In the genomic region with DNA sequence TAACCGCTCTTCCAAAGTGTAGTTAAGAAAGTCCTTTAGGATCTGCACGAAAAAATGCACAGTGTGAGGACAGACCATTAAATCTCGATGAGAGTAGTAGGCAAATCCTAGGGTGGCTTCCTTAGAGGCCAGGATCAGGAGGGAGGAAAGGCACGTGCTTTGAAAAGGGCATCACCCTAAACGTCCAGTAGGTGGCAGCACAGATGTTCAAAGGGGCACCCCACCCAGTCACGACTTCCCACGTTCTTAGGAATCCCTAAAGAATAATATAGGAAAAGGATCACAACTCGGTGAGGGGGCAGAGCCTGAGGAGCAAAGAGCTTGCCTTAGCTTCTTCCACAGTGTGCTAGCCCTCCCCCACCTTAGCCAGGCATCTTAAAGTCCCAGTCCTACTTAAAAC, we compare ENCODE assay signal across 8 mouse cellular contexts. TPM values are rescaled to one million over a fixed set of nuclear protein-coding genes. Genes with fewer than 3 reads are reported as not detected.
DNase-seq lines count a peak whose midpoint lies in the region; ATAC-seq lines count a peak whose summit lies in the region.

No protein-coding gene starts in this region.

- H3K36me3 ChIP-seq in embryonic facial prominence, embryonic 10.5 days (replicated peaks), result no peaks in the 10 kb centered on the region
- peaks cover 21% of the 10 kb centered on the region; the same call in 1 of the 2 replicates for H3K36me3 ChIP-seq in limb, embryonic 12.5 days
- peaks cover 7% of the 10 kb centered on the region for H3K36me3 ChIP-seq in midbrain, embryonic 14.5 days (ENCODE audit: control insufficient read depth, insufficient read depth, low read length)

- peak; percentile 22; the same call in 1 of the 2 replicates for ATAC-seq in limb, embryonic 12.5 days (ENCODE audit: insufficient number of reproducible peaks, insufficient read depth, low FRiP score, low TSS enrichment, low read depth)
- ATAC-seq in midbrain, embryonic 14.5 days (ENCODE audit: low FRiP score, low TSS enrichment), result 0 out of 2 replicates have a peak, but pooled peaks have one; percentile 18

- DNase-seq in urinary bladder, postnatal 14 days (ENCODE audit: low spot score), result peak; percentile 77
- DNase-seq in urinary bladder, postnatal 10 days (ENCODE audit: low spot score), result no peak
- DNase-seq in embryonic facial prominence, embryonic 10.5 days (ENCODE audit: low spot score), result peak; percentile 75
- peak; percentile 74 to 89 for DNase-seq in heart, adult 18-20 months
- peak; percentile 70 for DNase-seq in kidney, adult 18-20 months
- peak; percentile 88 for DNase-seq in midbrain, embryonic 14.5 days
- peak; percentile 24 to 62 for DNase-seq in spleen, adult 18-20 months

- peaks cover 25% of the 10 kb centered on the region for H3K4me1 ChIP-seq in embryonic facial prominence, embryonic 10.5 days
- H3K4me1 ChIP-seq in limb, embryonic 12.5 days (replicated peaks), result peaks cover 6% of the 10 kb centered on the region; the same call in 1 of the 2 replicates
- no peaks in the 10 kb centered on the region for H3K4me1 ChIP-seq in midbrain, embryonic 14.5 days (ENCODE audit: control insufficient read depth, insufficient read depth, low read length)

- WGBS in embryonic facial prominence, embryonic 10.5 days, result 14% methylated on average over 8 of the region's 8 CpGs
- 17% methylated on average over 8 of the region's 8 CpGs for WGBS in limb, embryonic 12.5 days
- 14% methylated on average over 8 of the region's 8 CpGs for WGBS in midbrain, embryonic 14.5 days

- H3K9me3 ChIP-seq in embryonic facial prominence, embryonic 10.5 days, result no peaks in the 10 kb centered on the region
- no peaks in the 10 kb centered on the region for H3K9me3 ChIP-seq in limb, embryonic 12.5 days
- no peaks in the 10 kb centered on the region for H3K9me3 ChIP-seq in midbrain, embryonic 14.5 days (ENCODE audit: control insufficient read depth, low read length)

- peak overlapping the region; percentile 17 for H3K4me2 ChIP-seq in limb, embryonic 12.5 days
- peak overlapping the region; percentile 78 for H3K4me2 ChIP-seq in midbrain, embryonic 14.5 days (ENCODE audit: low read length)

- no peak overlapping the region for H3K27ac ChIP-seq in embryonic facial prominence, embryonic 10.5 days (replicated peaks)
- H3K27ac ChIP-seq in limb, embryonic 12.5 days, result no peak overlapping the region
- no peak overlapping the region for H3K27ac ChIP-seq in midbrain, embryonic 14.5 days (replicated peaks; ENCODE audit: low read depth, low read length)

- peaks cover 49% of the 10 kb centered on the region for H3K27me3 ChIP-seq in embryonic facial prominence, embryonic 10.5 days (replicated peaks; ENCODE audit: low read depth, poor library complexity, severe bottlenecking)
- H3K27me3 ChIP-seq in limb, embryonic 12.5 days, result peaks cover 32% of the 10 kb centered on the region
- H3K27me3 ChIP-seq in midbrain, embryonic 14.5 days (ENCODE audit: control insufficient read depth, insufficient read depth, low read length), result peaks cover 29% of the 10 kb centered on the region

- H3K4me3 ChIP-seq in embryonic facial prominence, embryonic 10.5 days, result peak overlapping the region; percentile 31
- peak overlapping the region; percentile 52; the same call in 1 of the 2 replicates for H3K4me3 ChIP-seq in limb, embryonic 12.5 days (replicated peaks)
- no peak overlapping the region for H3K4me3 ChIP-seq in midbrain, embryonic 14.5 days (replicated peaks; ENCODE audit: low read depth, low read length)

- no peak overlapping the region for H3K9ac ChIP-seq in limb, embryonic 12.5 days (replicated peaks)
- H3K9ac ChIP-seq in midbrain, embryonic 14.5 days (replicated peaks; ENCODE audit: low read length), result no peak overlapping the region

RNA-seq across cellular contexts. Expression of a gene that starts 32.7 kb away (rescaled TPM):
- 0.26 TPM in 1 of 2 replicates, not detected in the other for polyA plus RNA-seq in embryonic facial prominence, embryonic 10.5 days (2016; fragmentation: Nextera tagmentation; extraction: Ambion mirVana)
- total RNA-seq in heart, adult 18-20 months (2021), result not detected
- 0.10 and 0.24 TPM in 2 replicates for polyA plus RNA-seq in limb, embryonic 12.5 days (2016; fragmentation: Nextera tagmentation; extraction: Ambion mirVana)
- polyA plus RNA-seq in midbrain, embryonic 14.5 days (2014; fragmentation: Nextera tagmentation; extraction: Ambion mirVana), result 0.11 TPM in 1 of 2 replicates, not detected in the other
